Mouse (Mus musculus) retina, adult 2 months (tissue): Measurements from ENCODE around the gene Srpk3.
A peak's percentile ranks its signal among the peaks of the same experiment; 100 is the strongest.
"Not testable (repeated sequence)": the region's sequence is repeated elsewhere in the genome, so short reads cannot be mapped to it uniquely, and the experiment has no call there.

ENCODE experiments used
- DNase-seq: peaks from one replicate; pipeline ENCODE4 v3.0.0-alpha.2; 2012; ENCODE audit warnings: low read depth, low spot score

The Srpk3 gene

DNA sequence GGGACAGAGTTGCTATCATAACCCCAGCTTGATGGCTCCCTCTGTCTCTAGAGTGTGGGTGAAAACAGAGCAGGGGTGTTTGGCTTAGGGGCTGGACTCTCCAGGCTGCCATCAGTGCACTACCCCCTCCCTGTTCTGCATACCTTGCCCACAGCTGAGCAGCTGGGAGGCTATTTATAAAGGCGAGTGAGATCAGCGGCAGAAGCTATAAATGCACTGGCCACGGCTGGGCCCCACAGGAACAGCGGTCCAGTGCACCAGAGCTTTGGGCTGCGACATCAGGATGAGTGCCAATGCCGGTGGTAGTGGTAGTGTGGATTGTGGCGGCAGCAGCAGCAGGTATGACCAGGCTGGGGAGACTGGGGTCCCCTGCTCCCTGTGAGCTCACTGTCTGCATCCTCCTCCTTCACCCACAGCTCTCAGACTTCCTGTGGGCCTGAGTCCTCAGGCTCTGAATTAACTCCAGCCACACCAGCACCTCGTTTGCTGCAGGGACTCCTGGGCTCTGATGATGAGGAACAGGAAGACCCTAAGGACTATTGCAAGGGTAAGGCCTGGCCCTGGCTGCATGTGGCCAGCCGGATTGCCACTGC is at the start of gene Srpk3:
Gene Srpk3, plus strand, starts transcription at position 238 of the 593 bp plus-strand sequence.
- DNase-seq, result peak; percentile 13

DNA sequence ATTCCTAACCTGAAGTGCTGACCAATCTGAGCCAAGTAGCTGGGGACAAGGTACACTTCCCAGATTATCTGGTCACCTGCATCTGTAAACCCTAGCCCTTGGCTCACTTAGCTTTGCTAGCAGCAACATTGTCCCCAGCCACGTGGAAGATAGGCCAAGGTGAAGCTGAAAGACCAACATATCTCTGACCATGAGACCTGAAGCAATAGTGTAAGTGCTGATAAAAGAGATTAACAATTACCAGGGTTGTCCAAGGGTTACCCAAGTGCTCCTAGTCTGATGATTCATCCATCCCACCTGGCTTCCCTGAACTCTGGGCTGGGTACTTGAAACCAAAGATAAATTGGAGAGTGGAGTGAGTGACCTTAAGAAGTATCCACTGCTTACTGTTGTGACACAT is 43.3 kb upstream of the Srpk3 start:
- DNase-seq, result no peak

- DNase-seq, result no peak
Observed at GRCm38 (mm10) chrX:73738155-73738554, 36.0 kb upstream of the Srpk3 start.

- DNase-seq, result no peak
Observed at GRCm38 (mm10) chrX:73739151-73739550, 35.1 kb upstream of the Srpk3 start.

- not testable (repeated sequence) for DNase-seq
Observed at GRCm38 (mm10) chrX:73739841-73740240, 34.4 kb upstream of the Srpk3 start.

GRCm38 (mm10) chrX:73744774-73745481 is 29.3 kb upstream of the Srpk3 start:
- DNase-seq, result no peak

DNA sequence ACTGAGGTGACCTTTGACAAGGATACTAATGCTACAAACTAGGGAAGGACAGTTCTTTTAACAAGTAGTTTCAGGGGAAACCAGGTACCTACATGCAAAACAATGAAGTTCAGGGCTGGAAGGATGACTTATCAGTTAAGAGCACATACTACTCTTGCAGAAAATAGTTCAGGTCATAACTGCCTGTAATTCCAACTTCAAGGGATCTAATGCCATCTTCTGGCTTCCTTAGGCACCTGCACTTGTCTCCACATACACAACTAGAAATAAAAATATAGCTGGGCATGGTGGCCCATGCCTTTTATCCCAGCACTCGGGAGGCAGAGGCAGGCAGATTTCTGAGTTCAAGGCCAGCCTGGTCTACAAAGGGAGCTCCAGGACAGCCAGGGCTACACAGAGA is 25.2 kb upstream of the Srpk3 start:
- no peak for DNase-seq

DNA sequence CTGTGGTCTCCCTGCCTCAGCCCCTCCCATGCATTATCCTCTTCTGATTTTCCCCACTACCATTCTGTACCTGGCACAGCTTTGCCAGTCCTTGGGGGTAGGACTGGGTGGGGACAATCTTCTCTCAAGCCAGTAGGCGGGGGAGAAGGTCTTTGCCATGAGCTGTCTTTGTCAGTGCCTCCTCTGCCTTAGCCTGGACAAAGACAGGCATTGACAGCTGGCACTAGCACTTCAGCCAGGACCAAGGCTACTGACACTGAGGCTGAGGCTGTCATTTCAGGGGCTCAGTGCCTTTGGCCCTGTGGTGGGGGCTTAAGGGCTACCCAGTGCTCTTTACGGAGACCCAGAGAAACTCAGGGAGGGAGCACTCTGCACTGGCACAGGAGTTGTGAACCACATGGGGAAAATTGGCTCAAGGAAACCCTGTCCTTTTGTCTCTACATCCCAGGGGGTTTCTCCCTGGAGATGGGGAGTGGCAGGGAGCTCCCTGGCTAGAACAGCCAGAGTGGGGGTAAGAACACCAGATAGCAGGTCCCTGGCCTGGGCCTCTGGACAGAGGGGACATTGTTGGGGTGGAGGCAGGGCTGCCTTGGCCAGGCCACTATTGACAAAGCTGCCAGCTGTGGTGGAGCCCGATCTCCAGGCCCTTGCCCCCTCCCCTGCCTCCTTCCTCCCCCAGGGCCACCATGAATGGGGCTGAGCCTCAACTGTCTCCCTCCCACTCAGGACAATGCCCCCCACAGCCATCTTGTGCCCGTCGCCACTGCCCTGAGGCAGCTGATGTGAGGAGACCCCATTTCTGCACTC is 17.7 kb upstream of the Srpk3 start, which contains the start of gene Plxnb3:
Gene Plxnb3, plus strand, starts transcription at position 757 of the 807 bp plus-strand sequence.
- no peak for DNase-seq

- DNase-seq, result no peak
Observed at GRCm38 (mm10) chrX:73758611-73759290, 15.5 kb upstream of the Srpk3 start.

GRCm38 (mm10) chrX:73765311-73765710 is 8.9 kb upstream of the Srpk3 start:
- no peak for DNase-seq

GRCm38 (mm10) chrX:73767267-73767666 is 6.9 kb upstream of the Srpk3 start:
- DNase-seq, result no peak

- no peak for DNase-seq
Observed at GRCm38 (mm10) chrX:73774802-73775483, 738 bp downstream of the Srpk3 start.

- no peak for DNase-seq
Observed at GRCm38 (mm10) chrX:73782227-73782626, 8.0 kb downstream of the Srpk3 start.

- no peak for DNase-seq
Observed at GRCm38 (mm10) chrX:73785666-73786065, 11.5 kb downstream of the Srpk3 start.

- peak; percentile 84 for DNase-seq
Observed at GRCm38 (mm10) chrX:73786364-73787224, 12.4 kb downstream of the Srpk3 start, which contains the start of the genes Idh3g and Ssr4. TSS of gene Idh3g (minus strand) at chrX:73786897. TSS of gene Ssr4 (plus strand) at chrX:73787028.

GRCm38 (mm10) chrX:73787225-73787558 is 13.0 kb downstream of the Srpk3 start:
- no peak for DNase-seq

DNA sequence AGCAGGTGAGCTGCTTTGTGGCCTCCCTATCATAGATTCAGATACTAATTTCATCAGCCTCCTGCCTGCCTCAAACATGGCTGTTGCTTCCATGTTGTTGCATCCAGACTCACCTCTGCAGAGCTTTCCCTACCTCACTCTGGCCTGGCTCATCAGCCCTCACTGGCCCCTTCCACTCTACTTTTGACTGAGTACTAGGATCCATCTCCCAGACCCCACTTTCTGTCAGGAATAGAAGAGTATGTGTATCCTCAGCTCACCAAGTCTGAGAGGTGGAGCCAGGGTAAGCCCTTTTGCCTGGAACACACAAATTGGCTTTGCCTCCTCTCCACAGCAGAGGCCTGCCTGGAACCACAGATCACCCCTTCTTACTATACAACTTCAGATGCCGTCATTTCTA is 14.3 kb downstream of the Srpk3 start:
- DNase-seq, result no peak

GRCm38 (mm10) chrX:73793039-73793438 is 18.8 kb downstream of the Srpk3 start:
- DNase-seq, result no peak

DNA sequence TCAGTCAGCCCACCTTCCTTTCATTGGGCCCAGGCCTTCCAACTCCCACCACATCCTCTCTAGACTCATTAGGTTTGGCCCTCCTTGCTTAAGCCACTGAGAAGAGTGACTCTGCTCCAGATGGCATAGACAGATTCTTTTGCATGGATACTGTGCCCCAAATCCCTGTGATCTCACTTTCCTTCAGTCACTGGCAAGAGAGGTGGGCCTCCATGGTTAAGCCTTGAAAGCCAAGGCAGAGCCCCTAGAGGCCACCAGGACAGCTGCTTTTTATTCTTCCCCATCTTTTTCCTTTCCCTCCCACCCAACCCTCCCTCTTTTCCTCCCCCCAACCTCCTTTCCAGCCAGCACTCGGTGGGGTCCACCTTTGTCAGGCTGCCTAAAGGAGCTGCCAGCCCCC is 19.3 kb downstream of the Srpk3 start:
- no peak for DNase-seq

DNA sequence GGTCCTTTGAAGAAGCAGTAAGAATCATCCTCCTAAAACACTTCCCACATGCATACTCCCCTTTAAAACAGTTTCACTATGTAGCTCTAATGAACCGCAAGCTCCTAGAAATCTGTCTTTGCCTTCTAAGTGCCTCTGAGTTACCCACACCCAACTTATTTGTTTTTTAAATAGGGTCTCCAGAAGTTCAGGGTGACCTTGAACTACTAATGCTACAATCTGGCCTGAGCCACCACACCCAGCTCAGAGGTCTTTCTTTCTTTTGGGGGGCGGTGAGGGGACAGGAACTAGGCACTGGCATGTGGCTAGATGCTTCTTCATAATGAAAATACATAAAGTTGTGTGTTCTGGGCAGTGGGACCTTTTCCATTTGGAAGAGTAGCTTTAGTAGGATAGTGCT is 23.3 kb downstream of the Srpk3 start:
- no peak for DNase-seq
